Mouse (Mus musculus) v-Abl transformed pro-B cells (cell line): ENCODE data around the gene Hexim1.

Experiments used
- in situ Hi-C, 2 experiments: fragments of 400-800 bp; cut with MboI; formaldehyde crosslinking; loops; one replicate each; pipeline ENCODE4 v1.15.1; 2025; ENCODE audit not compliant: unreplicated experiment in 2 of 2

The Hexim1 gene

GRCm38 (mm10) chr11:103114270-103114943 lies 1.6 kb upstream of the Hexim1 start:
- in situ Hi-C loops: loop anchor here in 1 of 2 experiments (25.0 kb wide), 1 partner anchor 573 kb away; the partner anchor contains the start of gene Gosr2

GRCm38 (mm10) chr11:103115163-103116007 lies 646 bp upstream of the Hexim1 start:
- in situ Hi-C loops: loop anchor here in 1 of 2 experiments (25.0 kb wide), 1 partner anchor 572 kb away; the partner anchor contains the start of gene Gosr2

DNA sequence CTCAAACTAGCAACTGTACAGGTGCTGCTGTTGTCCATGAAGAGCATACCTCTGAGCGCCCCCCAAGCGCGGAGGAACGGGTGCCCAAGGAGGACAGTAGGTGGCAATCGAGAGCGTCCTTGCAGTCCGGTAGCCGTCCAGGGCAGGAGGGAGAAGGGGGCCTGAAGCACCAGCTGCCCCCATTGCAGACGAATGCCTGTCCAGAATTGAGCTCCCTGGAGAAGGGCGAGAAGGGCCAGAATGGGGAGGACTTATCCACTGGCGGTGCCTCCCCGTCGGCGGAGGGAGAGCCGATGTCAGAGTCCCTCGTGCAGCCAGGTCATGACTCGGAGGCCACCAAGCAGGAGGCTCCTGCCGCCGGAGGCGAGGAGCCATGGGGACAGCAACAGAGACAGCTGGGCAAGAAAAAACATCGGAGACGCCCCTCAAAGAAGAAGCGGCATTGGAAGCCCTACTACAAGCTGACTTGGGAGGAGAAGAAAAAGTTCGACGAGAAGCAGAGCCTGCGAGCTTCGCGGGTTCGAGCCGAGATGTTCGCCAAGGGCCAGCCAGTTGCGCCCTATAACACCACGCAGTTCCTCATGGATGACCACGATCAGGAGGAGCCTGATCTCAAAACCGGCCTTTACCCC lies 1.0 kb downstream of the Hexim1 start:
- in situ Hi-C loops: loop anchor here in 1 of 2 experiments (25.0 kb wide), 1 partner anchor 570 kb away; the partner anchor contains the start of gene Gosr2

DNA sequence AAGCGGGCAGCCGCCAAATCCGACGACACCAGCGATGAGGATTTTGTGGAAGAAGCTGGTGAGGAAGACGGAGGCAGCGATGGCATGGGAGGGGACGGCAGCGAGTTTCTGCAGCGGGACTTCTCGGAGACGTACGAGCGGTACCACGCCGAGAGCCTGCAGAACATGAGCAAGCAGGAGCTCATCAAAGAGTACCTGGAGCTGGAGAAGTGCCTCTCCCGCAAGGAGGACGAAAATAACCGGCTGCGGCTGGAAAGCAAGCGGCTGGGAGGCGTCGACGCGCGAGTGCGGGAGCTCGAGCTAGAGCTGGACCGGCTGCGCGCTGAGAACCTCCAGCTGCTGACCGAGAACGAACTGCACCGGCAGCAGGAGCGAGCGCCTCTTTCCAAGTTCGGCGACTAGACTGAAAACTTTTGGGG lies 1.6 kb downstream of the Hexim1 start:
- in situ Hi-C loops: loop anchor here in 1 of 2 experiments (25.0 kb wide), 1 partner anchor 570 kb away; the partner anchor contains the start of gene Gosr2

GRCm38 (mm10) chr11:103118866-103119265 lies 2.8 kb downstream of the Hexim1 start:
- in situ Hi-C loops: loop anchor here in 1 of 2 experiments (25.0 kb wide), 1 partner anchor 568 kb away; the partner anchor contains the start of gene Gosr2

GRCm38 (mm10) chr11:103119609-103120008 lies 3.6 kb downstream of the Hexim1 start:
- in situ Hi-C loops: loop anchor here in 1 of 2 experiments (25.0 kb wide), 1 partner anchor 568 kb away; the partner anchor contains the start of gene Gosr2

DNA sequence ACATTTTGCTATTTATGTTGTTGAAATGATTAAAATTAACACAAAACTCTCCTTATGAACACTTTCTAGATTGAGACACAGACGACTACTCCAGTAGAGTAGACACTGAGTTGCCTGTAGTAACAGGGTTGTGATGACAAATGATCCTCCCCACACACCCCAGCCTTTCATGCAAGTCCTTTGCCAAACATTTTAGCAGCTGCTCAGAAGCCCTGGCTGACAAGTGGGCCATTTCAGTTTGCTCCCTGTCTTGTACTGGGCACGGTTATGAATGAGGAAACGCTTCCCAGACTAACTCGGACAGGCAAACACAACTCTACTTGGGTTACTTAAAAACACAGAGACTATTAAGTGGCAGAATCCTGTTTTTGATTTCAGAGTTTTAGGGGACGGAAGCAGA lies 4.3 kb downstream of the Hexim1 start:
- in situ Hi-C loops: loop anchor here in 1 of 2 experiments (25.0 kb wide), 1 partner anchor 567 kb away; the partner anchor contains the start of gene Gosr2

DNA sequence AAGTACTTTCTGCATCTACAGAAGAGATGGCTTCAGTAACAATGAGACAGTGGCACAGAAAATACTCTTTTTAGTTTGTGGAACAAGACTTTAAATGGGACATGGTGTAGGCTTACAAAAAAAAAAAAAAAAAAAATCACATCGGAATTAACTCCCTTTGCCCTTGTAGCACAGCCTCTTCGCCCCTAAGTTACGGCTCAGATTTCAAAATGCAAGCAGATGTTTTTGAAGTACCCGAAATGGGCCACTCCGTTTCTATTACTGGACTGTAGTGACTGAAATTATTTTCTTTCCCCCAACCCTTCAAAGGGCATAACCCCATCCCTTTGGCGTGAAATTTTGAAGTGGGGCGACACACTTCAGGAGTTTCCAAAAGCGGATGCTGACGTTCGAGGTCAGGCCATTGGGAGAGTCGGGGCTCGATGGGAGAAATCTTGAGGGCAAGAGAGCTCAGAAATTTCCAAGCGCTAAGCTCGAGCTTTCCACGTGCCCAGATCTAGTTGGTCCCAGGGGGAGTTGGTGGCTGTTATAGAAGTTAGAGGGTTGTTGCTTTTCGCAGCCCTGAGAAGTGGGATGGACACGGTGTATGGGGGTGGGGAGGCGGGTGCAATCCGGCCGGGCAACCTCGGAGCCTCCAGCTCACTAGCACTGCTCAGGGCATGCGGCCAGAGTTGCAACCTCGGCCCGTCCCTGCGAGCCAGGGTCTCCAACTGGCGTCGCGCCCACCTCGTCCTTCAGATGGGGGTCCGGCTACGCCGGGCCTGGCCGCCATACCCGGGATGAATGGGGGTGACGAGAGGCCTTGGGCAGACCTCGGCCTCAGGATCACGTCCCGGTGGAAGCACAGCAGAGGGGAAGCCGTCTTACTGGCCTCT lies 15.9 kb downstream of the Hexim1 start, which contains the start of gene Hexim2:
Hexim2 (plus strand) TSS at position 729 of the 875 bp plus-strand sequence.
- in situ Hi-C loops: no loop called here

- in situ Hi-C loops: no loop called here
These were observed 16.8 kb downstream of the Hexim1 start for GRCm38 (mm10) chr11:103132576-103133455.

- in situ Hi-C loops: no loop called here
These were observed 17.6 kb downstream of the Hexim1 start for GRCm38 (mm10) chr11:103133456-103134185.

GRCm38 (mm10) chr11:103134221-103134620 lies 18.2 kb downstream of the Hexim1 start:
- in situ Hi-C loops: no loop called here

GRCm38 (mm10) chr11:103136039-103136577 lies 20.1 kb downstream of the Hexim1 start:
- in situ Hi-C loops: no loop called here

DNA sequence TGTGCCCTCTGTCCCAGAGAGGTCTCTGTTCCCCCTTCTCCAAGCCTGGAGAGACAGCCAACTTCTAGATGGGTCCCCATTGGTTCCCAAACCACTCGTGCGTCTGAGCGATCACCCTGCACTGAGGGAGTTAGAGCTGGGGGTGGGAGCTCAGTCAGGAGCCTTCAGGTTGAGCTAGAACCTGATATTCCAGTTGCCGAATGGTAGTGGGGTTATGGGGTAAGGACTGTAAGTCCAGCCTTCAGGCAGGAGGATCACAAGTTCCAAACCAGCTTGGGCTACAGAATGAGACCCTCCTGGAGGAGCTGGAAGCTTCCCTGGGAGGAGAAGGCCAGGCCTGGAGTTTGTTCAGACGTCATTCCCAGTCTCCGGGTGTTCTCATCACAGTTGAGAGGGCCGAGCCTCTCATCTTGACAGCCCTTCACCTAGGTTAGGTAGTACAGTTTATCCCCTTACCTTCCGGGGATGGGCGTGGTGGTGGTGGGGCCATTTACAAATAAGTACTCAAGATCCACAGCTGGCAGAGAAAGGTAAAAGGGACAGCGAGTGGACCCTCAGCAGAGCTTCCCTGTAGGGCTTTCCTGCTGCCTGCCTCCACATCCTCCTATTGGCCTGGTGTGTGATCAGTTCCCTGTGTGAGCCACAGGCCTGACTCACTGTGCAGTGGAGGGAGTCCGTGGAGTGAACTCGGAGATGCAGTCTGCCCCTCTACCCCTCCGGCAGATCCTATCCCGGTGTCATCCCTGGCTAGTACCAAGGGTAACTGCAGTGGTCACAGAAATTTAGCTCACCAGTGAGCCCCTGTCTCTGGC lies 24.1 kb downstream of the Hexim1 start:
- in situ Hi-C loops: no loop called here

- in situ Hi-C loops: no loop called here
These were observed 24.7 kb downstream of the Hexim1 start for GRCm38 (mm10) chr11:103140763-103141100.

- in situ Hi-C loops: no loop called here
These were observed 25.3 kb downstream of the Hexim1 start for GRCm38 (mm10) chr11:103141101-103141943.

DNA sequence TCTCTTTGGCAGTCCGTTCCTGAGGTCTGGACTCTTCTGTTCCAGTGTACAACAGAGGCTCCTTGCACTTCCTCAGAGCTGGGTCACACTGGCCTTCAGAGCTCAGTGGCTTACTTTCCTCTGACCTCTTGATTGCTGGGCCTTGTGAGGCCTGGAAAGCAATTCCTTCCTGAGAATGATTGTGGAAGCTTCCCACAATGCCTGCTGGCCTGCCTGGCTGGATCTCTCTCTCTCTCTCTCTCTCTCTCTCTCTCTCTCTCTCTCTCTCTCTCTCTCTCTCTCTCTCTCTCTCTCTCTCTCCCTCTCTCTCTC lies 25.9 kb downstream of the Hexim1 start:
- in situ Hi-C loops: no loop called here
